Mouse (Mus musculus) inflammation-experienced regulatory T-cells, adult 6 months (primary cell): ENCODE results near the gene Adamts18. TPM values are rescaled to one million over a fixed set of nuclear protein-coding genes. Genes with fewer than 3 reads are reported as not detected.
"Not testable (repeated sequence)": the region's sequence is repeated elsewhere in the genome, so short reads cannot be mapped to it uniquely, and the experiment has no call there.

Experiments used
- ATAC-seq: one replicate; pipeline ENCODE4 v1.8.0; 2017
- polyA plus RNA-seq, 3 experiments: library from polyadenylated mRNA; unstranded; fragments of 100-300 nt; shearing (Covaris generic); gene quantifications; one replicate each; pipeline ENCODE4 v1.2.1; 2017

Gene Adamts18
- polyA plus RNA-seq, 3 experiments from 2014 or later = not detected

DNA sequence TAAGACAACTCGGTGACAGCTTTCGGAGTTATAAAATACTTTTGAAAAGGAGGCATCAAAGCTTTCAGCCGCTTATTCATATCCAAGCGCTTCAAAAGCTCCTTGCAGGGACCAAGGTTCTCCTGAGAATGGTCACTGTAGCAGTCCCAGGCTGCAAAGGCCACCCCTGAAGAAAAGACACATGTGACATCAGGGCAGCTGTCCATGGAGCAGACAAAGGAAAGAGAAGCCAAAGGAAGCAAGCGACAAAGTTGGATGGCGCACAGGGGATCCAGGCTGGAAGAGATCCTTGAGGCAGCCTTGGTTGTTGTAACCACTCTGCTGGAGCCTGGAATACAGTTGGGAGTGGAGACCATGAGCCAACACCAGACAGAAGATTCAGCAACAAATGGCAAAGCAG lies 10.3 kb downstream of the Adamts18 start:
- no peak for ATAC-seq

GRCm38 (mm10) chr8:113837570-113837915 lies 11.0 kb downstream of the Adamts18 start:
- no peak for ATAC-seq

- no peak for ATAC-seq
Observed at GRCm38 (mm10) chr8:113836892-113837569, 11.5 kb downstream of the Adamts18 start.

DNA sequence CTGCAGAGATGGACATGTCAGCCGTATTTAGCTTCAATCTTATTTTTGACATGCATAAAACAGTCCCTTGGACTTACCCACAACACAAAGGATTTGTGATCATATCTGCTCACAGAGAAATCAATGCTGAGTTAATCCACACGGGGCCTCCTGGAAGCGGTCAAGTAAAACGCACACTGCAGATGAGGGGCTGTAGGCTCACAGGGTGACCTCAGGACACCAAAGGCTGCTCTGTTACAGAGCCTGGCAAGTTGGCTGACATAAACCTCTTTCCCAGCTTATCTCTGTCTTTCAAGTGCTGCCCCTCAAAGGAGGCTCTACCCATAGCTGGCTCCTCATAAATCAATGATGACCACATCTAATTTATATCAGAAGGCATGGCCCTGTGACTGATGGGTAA lies 14.9 kb downstream of the Adamts18 start:
- ATAC-seq = no peak

- ATAC-seq = no peak
Observed at GRCm38 (mm10) chr8:113827270-113827669, 21.3 kb downstream of the Adamts18 start.

- no peak for ATAC-seq
Observed at GRCm38 (mm10) chr8:113820983-113821587, 27.5 kb downstream of the Adamts18 start.

DNA sequence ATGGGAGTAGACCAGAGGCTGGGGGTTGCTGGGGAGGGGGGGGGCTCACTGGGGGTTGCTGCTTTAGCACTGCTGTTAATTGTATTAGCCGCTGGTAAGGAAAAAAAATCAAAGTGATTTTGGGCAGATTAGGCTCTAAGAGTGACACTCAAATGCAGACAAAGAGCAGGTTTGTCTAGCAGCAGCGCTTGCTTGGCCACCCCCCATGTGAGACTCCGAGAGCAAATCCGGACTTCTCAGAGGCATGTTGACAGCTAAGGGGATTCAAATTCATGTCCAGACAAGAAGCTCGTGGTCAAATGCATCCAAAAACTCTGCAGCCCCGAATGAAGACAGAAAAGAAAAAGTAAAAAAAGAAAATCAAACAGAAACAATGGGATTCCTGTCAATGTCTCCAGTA lies 34.6 kb downstream of the Adamts18 start:
- ATAC-seq = no peak

GRCm38 (mm10) chr8:113811521-113811920 lies 37.0 kb downstream of the Adamts18 start:
- no peak for ATAC-seq

DNA sequence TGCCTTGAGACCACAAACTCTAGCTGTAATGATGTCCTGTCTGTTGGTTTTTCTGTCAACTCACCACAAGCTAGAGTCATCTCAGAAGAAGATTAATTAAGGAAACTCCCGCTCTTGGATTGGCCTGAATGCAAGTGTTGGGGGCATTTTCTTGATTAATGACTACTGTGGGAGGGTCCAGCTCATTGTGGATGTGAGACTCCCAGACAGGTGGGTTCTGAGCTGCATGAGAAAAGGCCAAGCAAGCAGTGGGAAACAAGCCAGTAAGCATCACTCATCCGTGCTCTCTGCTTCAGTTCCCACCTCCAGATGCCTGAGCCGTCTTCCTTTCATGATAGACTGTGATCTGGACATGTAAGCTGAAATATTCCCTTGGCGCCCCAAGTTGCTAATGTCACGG lies 38.6 kb downstream of the Adamts18 start:
- ATAC-seq = no peak

GRCm38 (mm10) chr8:113803830-113804611 lies 44.5 kb downstream of the Adamts18 start:
- ATAC-seq = no peak

GRCm38 (mm10) chr8:113801551-113801950 lies 47.0 kb downstream of the Adamts18 start:
- no peak for ATAC-seq

DNA sequence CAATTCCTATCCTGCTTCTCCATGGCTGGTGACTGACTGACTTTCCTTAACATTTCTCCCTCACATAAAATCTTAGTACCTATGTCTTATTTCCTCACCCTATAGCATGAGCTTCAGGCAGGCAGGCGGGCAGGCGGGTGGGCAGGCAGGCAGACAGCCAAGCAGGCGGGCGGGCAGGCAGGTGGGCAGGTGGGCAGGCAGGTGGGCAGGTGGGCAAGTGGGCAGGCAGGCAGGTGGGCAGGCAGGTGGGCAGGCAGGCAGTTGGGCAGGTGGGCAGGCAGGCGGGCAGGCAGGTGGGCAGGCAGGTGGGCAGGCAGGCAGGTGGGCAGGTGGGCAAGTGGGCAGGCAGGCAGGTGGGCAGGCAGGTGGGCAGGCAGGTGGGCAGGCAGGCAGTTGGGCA lies 48.0 kb downstream of the Adamts18 start:
- not testable (repeated sequence) for ATAC-seq

DNA sequence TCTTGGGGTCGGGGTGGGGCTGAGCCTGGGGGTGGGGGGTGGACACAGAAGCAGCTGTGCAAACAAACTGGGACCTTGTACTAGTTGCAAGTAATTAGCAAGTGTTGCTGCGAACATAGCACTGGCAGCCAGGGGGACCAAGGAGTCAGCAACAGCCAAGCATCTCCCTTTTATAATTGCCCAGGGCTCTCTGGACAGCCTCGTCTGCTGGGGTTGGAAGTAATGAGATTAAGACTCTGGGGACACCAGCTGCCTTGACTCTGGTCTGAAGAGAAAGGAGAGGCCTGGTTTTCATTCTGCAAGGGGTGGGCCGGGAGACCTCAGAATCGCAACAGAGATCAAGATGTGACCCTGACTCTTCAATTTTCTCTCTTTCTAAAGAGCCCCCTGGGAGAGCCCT lies 49.0 kb downstream of the Adamts18 start:
- ATAC-seq = no peak

DNA sequence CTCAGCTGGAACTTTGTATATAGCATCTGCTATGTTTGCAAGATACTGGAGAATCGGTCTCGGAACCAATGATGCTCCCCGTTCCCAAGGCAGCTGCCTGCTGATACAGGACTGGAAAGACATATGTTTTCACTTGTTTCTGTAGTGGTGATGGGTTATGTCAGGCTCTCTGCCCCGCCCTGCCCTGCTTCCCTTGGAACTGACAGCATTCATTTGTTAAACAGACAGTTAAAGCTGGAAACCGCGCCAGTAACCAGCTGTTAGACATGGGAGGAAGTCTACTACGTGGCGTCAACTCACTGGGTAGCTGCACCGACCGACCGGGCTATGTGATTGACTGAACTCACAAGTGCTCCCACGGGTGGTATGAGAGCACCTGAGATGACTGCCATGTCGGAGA lies 56.7 kb downstream of the Adamts18 start:
- no peak for ATAC-seq

DNA sequence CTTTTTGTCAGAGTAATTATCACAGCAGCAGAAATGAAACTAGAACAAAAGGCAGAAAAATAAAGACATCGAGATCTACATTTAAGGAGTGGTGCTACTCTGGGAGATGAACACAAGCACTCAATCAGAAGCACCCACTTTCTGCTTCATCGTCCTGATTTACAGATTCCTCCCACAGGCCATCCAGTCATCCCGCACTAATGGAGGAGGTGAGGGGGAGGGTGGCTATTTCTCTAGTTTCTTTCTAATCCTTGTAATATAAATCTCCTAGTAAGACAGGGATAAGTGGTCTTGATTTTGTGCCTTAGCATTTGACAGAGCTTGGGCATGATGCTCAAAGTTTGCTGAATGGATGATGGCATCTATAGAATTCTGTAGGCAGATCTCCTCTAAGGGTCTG lies 57.5 kb downstream of the Adamts18 start:
- ATAC-seq = no peak

DNA sequence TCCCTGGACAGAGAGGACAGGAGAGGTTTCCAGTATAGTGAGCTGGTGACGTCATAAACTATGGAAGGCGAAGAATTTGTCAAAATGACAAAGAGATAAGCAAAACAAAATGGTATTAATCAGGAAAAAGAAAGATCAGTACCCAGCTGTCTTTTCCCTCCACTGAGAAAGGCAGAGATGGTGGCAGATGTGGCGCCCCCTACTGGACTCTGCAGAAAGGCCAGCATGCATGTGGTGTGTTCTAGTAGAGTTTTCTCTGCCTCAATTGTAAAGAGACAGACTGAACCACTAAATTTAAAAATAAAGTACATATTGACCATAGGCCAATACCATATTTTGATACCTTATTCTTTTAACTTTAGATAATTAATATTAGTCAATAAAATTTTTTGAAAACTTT lies 64.8 kb downstream of the Adamts18 start:
- no peak for ATAC-seq

- ATAC-seq = no peak
Observed at GRCm38 (mm10) chr8:113781554-113781953, 67.0 kb downstream of the Adamts18 start.

GRCm38 (mm10) chr8:113775361-113775760 lies 73.2 kb downstream of the Adamts18 start:
- ATAC-seq = no peak

- no peak for ATAC-seq
Observed at GRCm38 (mm10) chr8:113768861-113769410, 79.6 kb downstream of the Adamts18 start.

DNA sequence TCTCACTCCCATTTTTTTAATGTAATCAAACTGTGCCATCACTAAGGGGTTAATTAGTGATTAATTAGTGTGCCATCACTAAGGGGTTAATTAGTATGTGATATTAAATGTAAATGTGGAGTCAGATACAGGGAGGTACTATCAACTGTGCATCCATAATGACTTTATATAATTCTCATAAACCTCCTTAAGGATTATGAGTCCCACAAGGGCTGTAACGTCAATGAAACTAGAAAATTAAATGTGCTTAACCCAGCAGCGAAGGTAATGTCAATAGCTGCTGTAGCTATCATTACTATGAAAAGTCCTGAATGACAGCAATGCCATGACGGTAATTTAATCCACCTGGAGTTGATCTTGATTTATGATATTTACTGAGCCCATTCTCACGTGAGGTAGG lies 83.4 kb downstream of the Adamts18 start:
- no peak for ATAC-seq

DNA sequence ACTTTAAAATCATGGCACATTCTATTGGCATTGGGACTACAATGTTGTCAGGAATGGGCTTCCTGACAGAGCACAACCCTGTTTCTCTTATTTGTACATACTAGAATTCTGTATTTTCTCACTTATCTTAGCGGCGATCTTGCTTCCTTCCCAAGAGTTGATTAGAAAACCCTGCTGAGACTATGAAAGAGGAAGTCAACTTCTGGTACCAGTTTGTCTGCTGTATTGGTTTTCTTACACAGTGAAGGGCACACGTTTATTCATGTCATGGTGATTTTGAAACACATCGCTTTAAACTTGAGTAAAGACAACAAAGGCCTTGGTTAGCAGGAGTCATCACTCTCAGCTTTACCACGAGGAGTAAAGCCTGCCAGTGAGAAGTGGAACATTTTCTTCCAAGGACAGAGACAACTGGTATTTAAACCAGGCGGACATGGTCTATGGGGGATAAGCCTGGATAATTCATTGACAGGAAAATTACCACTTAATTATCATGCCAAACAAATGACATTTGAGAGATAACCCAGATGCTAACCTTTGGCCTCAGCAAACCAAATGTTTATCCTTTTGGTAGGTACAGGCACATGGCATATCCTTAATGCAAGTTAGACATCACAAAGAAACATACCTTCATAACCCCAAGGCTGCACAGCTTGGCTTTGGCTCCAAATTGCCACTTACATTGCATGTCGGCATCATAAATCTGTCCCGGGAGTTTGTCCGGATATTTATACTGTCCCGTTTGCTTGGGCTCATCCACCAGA lies 84.8 kb downstream of the Adamts18 start:
- no peak for ATAC-seq

DNA sequence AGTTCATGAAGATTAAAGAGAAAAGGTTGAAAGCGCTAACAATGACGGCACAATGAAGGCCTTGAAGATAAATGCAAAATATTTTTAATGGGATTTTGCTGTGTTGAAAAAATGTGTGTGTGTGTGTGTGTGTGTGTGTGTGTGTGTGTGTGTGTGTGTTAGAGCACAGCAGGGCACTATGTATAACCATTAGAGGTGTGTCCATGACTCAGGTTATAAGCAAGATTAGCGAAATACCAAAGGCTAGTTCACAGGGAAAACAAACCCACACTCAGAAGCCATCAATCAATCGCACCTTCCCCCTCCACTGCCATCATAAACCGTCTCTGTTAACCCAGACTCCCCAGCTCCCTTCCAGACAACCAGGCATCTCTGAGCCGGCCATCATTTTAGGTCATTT lies 86.4 kb downstream of the Adamts18 start:
- no peak for ATAC-seq

GRCm38 (mm10) chr8:113755866-113756265 lies 92.7 kb downstream of the Adamts18 start:
- no peak for ATAC-seq
